Mouse (Mus musculus) forebrain, embryonic 16.5 days (tissue): Measurements from ENCODE around the gene Col2a1. TPM values are rescaled to one million over a fixed set of nuclear protein-coding genes. Genes with fewer than 3 reads are reported as not detected.

Experiments
- ATAC-seq: fragments of 200-750 bp; cut with Nextera tagmentation; 2 replicates; pipeline ENCODE4 v1.8.0; 2017; ENCODE audit warnings: mild to moderate bottlenecking, moderate library complexity
- H3K27ac ChIP-seq: fragments of 300-500 bp; sonication (generic); 2 replicates; pipeline ENCODE4 v1.5.1; 2014; ENCODE audit warnings: low read length, control low read depth
- H3K27me3 ChIP-seq: fragments of 300-500 bp; sonication (generic); replicated peaks from 2 replicates; pipeline ENCODE4 v1.6.1; 2014; ENCODE audit warnings: low read length; ENCODE audit not compliant: control insufficient read depth, insufficient read depth
- H3K36me3 ChIP-seq: fragments of 300-500 bp; sonication (generic); 2 replicates; pipeline ENCODE4 v1.6.1; 2014; ENCODE audit not compliant: control insufficient read depth, insufficient read depth
- H3K4me1 ChIP-seq: fragments of 300-500 bp; sonication (generic); replicated peaks from 2 replicates; pipeline ENCODE4 v1.6.1; 2014; ENCODE audit warnings: low read length; ENCODE audit not compliant: control insufficient read depth, insufficient read depth
- H3K4me2 ChIP-seq: fragments of 300-500 bp; sonication (generic); 2 replicates; pipeline ENCODE4 v1.6.1; 2014; ENCODE audit warnings: mild to moderate bottlenecking, low read length, control low read depth
- H3K4me3 ChIP-seq: fragments of 300-500 bp; sonication (generic); replicated peaks from 2 replicates; pipeline ENCODE4 v1.5.1; 2014; ENCODE audit warnings: mild to moderate bottlenecking, low read length, control low read depth
- H3K9ac ChIP-seq: fragments of 300-500 bp; sonication (generic); replicated peaks from 2 replicates; pipeline ENCODE4 v1.6.1; 2014; ENCODE audit warnings: low read depth, low read length, control low read depth
- H3K9me3 ChIP-seq: fragments of 300-500 bp; sonication (generic); 2 replicates; pipeline ENCODE4 v1.6.1; 2016; ENCODE audit warnings: low read length; ENCODE audit not compliant: control insufficient read depth
- WGBS: fragments of 180-500 bp; shearing (Covaris S2); extraction: QIAGEN DNeasy Blood & Tissue Kit; methylation state at CpG from one replicate; pipeline ENCODE4 v1.1.7; 2014; 5-methylcytosine and 5-hydroxymethylcytosine counted together
- polyA plus RNA-seq: library from polyadenylated mRNA; unstranded; fragments of >200 nt; fragmentation: Nextera tagmentation; extraction: Ambion mirVana; gene quantifications from 2 replicates; pipeline ENCODE4 v1.2.1, GENCODE M21; 2015

Gene Col2a1
- polyA plus RNA-seq, 1 experiment from 2014 or later, result 16.6 TPM

DNA sequence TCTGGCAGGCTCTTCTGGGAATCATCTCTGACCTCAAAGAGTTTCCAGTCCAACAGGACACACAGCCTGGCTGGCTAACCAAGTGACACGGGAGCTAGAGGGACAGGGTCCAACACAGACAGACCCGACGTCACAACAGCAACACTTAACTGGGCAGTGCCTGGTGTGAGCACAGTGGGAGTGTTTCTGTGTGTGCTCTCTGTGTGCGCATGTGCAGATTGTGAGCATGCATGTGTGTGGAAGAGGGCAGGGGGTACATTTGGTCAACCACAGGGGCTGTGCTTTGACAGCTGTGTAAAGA lies 51.7 kb downstream of the Col2a1 start:
- no peak overlapping the region for H3K4me3 ChIP-seq
- no peak overlapping the region for H3K9ac ChIP-seq
- no peak overlapping the region for H3K27ac ChIP-seq
- WGBS, result 76% methylated on average over 4 of the region's 4 CpGs
- peak; percentile 40; the same call in 1 of the 2 replicates for ATAC-seq
- no peaks in the 10 kb centered on the region for H3K9me3 ChIP-seq
- peaks cover 2% of the 10 kb centered on the region; the same call in 1 of the 2 replicates for H3K4me1 ChIP-seq
- no peaks in the 10 kb centered on the region for H3K27me3 ChIP-seq
- H3K36me3 ChIP-seq, result no peaks in the 10 kb centered on the region
- no peak overlapping the region for H3K4me2 ChIP-seq

DNA sequence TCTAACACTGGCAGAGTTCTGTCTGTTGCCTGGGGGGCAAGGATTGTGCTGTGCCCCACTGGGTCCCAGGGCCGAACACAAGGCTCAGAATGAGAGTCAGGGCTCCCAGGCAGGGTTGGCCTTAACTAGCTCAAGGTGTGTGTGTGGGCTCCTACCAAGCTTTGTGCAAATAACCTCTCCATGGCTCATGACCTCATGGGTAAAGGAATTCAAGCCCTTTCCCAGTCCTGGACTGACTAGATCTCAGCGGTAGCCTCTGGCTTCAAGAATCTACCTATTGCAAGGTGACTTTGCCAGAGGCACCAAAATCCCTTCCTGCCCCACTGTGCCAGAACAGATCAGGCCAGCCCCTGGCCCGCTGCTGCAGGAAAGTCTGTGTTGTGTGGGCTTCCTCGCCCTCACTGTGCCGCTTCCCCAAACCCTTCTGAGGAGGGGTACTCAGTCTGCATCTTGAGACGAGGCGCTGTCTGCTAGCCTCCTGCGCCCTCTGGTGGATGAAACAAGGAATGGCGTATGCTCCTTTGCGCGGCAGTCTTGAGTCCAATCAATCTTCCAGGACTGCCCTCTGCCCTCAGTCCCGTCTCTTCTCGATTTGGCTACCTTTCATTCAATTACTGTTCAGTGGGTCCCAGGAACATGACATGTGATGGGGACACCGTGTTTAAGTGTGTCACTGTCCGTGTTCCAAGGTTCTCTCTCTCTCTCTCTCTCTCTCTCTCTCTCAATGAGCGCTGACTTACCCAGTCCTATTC lies 52.2 kb downstream of the Col2a1 start:
- no peak overlapping the region for H3K4me3 ChIP-seq
- no peak overlapping the region for H3K4me2 ChIP-seq
- no peaks in the 10 kb centered on the region for H3K9me3 ChIP-seq
- H3K4me1 ChIP-seq, result peaks cover 2% of the 10 kb centered on the region; the same call in 1 of the 2 replicates
- no peaks in the 10 kb centered on the region for H3K36me3 ChIP-seq
- peak; percentile 75 for ATAC-seq
- H3K27ac ChIP-seq, result no peak overlapping the region
- no peaks in the 10 kb centered on the region for H3K27me3 ChIP-seq
- no peak overlapping the region for H3K9ac ChIP-seq
- WGBS, result 16% methylated on average over 16 of the region's 16 CpGs

DNA sequence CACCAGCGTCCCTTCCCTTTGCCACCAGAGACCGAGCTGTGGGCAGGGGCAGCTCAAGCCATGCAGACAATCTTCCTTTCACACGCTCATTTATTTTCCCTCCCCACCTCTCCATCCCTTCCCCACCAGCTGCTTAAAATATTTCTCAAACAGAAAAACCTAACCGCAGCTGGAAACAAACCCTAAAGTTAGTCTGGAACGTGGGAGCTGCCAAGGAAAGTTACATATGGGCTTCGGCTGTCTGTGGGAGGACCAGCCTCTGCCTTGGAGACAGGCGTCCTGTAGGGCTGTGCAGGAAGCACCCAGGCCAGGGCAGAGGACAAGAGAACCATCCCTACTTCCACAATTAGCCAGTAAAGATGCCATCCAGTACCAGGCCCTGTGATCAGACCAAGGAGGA lies 54.3 kb downstream of the Col2a1 start:
- no peak overlapping the region for H3K9ac ChIP-seq
- peaks cover 2% of the 10 kb centered on the region; the same call in 1 of the 2 replicates for H3K4me1 ChIP-seq
- no peak for ATAC-seq
- H3K27me3 ChIP-seq, result no peaks in the 10 kb centered on the region
- no peaks in the 10 kb centered on the region for H3K9me3 ChIP-seq
- H3K27ac ChIP-seq, result no peak overlapping the region
- no peak overlapping the region for H3K4me3 ChIP-seq
- H3K36me3 ChIP-seq, result no peaks in the 10 kb centered on the region
- H3K4me2 ChIP-seq, result no peak overlapping the region
- 81% methylated on average over 7 of the region's 7 CpGs for WGBS

DNA sequence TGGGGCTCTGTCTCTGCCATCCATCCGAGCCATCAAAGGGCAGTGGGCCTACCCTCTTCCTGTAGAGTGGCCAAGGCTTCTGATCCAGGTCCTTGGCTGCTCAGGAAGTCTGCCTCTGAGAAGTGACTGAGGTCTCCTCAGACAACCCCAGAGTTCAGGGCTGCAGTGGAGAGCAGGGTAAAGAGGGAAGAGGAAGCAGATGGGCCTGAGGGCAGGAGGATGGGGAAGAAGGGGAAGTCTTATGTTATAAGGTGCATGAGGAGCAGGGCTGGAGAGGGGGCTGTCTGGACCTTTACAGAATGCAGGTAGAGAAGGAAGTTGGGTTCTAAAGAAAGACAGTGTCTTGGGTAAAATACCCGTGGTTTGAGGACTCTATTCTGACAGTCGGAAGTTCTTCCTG lies 54.8 kb downstream of the Col2a1 start:
- no peaks in the 10 kb centered on the region for H3K36me3 ChIP-seq
- no peak overlapping the region for H3K4me2 ChIP-seq
- H3K4me1 ChIP-seq, result peaks cover 2% of the 10 kb centered on the region; the same call in 1 of the 2 replicates
- H3K27ac ChIP-seq, result no peak overlapping the region
- H3K9ac ChIP-seq, result no peak overlapping the region
- H3K9me3 ChIP-seq, result no peaks in the 10 kb centered on the region
- no peak overlapping the region for H3K4me3 ChIP-seq
- 74% methylated on average over 3 of the region's 3 CpGs for WGBS
- H3K27me3 ChIP-seq, result no peaks in the 10 kb centered on the region
- ATAC-seq, result no peak

DNA sequence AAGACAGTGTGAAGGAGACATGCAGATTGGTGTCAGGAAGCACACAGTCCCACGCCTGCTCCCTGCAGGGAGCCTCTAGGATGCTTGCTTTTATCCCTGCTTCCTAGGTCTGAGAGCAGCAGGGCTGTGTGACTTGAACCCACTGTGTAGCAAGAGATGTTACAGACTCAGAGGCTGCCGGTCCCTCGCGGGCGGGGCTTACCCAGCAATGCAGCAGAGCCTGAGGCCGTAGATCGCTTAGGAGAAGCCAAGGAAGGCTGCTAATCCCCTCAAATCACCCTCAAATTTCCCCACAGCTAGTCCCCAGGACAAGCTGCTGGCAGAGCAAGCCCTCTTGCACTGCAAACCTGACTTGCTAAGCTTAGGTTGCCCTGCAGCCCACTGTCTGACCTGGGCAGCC lies 55.8 kb downstream of the Col2a1 start:
- Histone ChIP-seq H3K27me3 (no peaks in the 10 kb centered on the region), H3K36me3 (no peaks in the 10 kb centered on the region), H3K4me2 (no peak overlapping the region), H3K4me1 (peaks cover 2% of the 10 kb centered on the region; the same call in 1 of the 2 replicates), H3K9ac (no peak overlapping the region), H3K4me3 (no peak overlapping the region), H3K9me3 (no peaks in the 10 kb centered on the region), H3K27ac (no peak overlapping the region)
- 24% methylated on average over 7 of the region's 7 CpGs for WGBS
- no peak for ATAC-seq

DNA sequence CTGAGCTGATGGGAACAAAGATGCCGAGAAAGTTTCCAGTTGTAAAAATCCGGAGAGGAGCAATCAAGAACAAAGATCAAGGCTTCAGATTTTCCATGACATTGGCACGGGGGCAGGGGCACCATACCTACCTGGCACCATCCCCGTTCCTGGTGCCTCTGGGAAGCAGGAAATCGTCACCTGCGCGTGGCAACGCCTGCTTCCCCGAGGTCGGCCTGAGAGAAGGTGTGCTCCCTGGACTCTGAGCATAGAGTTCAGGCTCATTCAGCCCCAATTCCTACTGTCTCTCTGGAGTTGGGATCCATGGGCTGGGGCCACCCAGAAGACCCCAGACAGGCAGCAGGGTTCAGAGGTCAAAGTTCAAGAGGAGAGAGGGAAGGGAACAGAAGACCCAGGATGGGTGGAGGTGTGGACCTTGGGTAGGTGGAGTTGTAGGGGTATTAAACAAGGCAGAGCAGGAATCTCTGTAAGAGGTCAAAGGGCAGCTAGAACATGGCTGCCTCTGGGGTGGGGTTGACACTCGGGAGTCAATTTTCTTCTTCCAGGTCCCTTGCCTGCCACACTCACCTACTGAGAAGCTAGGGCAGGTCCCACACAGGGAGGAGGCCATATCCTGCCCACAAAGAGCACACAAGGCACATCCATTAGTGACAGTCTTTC lies 58.7 kb downstream of the Col2a1 start:
- no peaks in the 10 kb centered on the region for H3K27me3 ChIP-seq
- no peaks in the 10 kb centered on the region for H3K9me3 ChIP-seq
- no peak overlapping the region for H3K27ac ChIP-seq
- H3K4me3 ChIP-seq, result no peak overlapping the region
- 79% methylated on average over 11 of the region's 11 CpGs for WGBS
- no peaks in the 10 kb centered on the region for H3K36me3 ChIP-seq
- H3K9ac ChIP-seq, result no peak overlapping the region
- H3K4me1 ChIP-seq, result no peaks in the 10 kb centered on the region
- no peak overlapping the region for H3K4me2 ChIP-seq
- ATAC-seq, result no peak

DNA sequence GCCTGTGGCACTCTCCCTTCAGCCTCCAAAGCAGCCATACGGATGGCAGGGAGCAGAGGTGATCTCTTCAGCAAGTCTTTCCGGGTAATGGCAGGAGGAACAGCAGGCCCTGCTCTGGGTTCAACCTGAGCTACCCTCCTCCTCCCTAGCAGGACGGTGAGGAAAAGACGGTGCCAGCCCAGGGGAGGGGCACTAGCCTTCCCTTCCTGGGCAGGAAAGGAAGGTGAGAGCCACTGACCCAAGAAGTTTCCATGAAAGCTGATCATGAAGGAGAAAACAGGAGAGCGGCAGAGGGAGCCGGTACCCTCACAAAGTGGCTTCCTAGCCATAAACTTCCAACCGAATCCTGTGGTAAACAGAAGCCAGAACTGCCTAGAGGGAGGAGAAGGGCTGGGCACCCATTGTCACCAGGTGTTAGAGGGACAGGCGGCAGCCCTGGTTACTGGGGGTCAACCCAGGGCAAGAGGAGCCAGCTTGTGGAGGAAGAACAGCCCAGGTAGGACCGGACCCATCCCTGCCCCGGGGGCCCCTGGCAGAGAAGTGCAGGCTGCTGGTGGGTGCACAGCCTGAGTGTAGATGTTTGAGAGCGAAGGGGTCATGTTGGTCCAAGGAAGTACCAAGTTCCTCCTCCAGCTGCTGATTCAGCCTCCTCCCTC lies 59.4 kb downstream of the Col2a1 start:
- Histone ChIP-seq H3K4me1 (no peaks in the 10 kb centered on the region), H3K9me3 (no peaks in the 10 kb centered on the region), H3K27ac (no peak overlapping the region), H3K4me3 (no peak overlapping the region), H3K27me3 (no peaks in the 10 kb centered on the region), H3K36me3 (no peaks in the 10 kb centered on the region), H3K9ac (no peak overlapping the region), H3K4me2 (no peak overlapping the region)
- WGBS, result 89% methylated on average over 11 of the region's 11 CpGs
- no peak for ATAC-seq

DNA sequence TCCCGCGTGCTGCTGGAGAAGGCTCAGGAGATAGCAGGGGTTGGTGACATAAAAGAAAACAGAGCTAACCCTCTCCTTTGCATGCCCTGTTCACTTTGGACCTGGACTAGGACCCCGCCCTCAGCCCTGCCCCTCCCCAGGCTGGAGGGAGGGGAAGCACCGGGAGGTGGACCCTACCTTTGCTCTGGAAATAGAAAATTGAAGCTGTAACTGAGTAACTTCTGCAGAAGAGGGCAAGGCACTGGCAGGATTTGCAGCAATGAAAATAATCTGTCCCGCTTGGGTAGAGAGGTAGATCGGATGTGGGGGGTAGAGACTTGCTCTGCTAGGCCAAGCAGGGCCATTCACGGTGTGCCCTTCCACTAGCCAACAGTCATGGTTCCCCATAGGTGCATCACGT lies 61.1 kb downstream of the Col2a1 start:
- Histone ChIP-seq H3K4me2 (no peak overlapping the region), H3K9ac (no peak overlapping the region), H3K4me1 (no peaks in the 10 kb centered on the region), H3K9me3 (no peaks in the 10 kb centered on the region), H3K27ac (no peak overlapping the region), H3K27me3 (no peaks in the 10 kb centered on the region), H3K4me3 (no peak overlapping the region), H3K36me3 (no peaks in the 10 kb centered on the region)
- no peak for ATAC-seq
- WGBS, result 92% methylated on average over 8 of the region's 8 CpGs

DNA sequence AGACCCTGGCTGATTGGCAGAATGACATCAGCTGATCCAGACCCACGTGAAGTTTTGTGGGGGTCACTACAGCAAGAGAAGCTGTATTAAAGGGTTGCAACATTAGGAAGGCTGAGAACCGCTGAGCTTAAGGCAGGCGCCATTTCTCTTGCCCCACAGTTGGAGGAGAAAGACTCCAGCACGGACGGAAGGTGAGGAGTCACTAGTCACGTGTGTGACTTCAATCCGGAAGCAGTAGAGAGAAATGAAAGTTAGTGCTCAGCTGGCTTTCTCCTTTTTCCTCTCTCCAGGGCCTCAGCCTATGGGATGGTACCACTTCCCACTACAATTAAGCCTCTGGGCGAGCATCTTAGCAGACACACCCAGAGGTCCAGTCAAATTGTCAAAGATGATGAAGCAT lies 62.0 kb downstream of the Col2a1 start:
- no peaks in the 10 kb centered on the region for H3K36me3 ChIP-seq
- no peak overlapping the region for H3K4me2 ChIP-seq
- H3K27me3 ChIP-seq, result no peaks in the 10 kb centered on the region
- H3K9me3 ChIP-seq, result no peaks in the 10 kb centered on the region
- no peaks in the 10 kb centered on the region for H3K4me1 ChIP-seq
- ATAC-seq, result no peak
- H3K9ac ChIP-seq, result no peak overlapping the region
- no peak overlapping the region for H3K27ac ChIP-seq
- WGBS, result 88% methylated on average over 8 of the region's 8 CpGs
- H3K4me3 ChIP-seq, result no peak overlapping the region
